Mouse (Mus musculus) liver, embryonic 15.5 days (tissue): ENCODE measurements around the gene Tmem204. TPM values are rescaled to one million over a fixed set of nuclear protein-coding genes. Genes with fewer than 3 reads are reported as not detected.

Experiments
- ATAC-seq: fragments of 200-750 bp; cut with Nextera tagmentation; 2 replicates; pipeline ENCODE4 v1.8.0; 2017; ENCODE audit warnings: moderate number of reproducible peaks, mild to moderate bottlenecking, moderate library complexity; ENCODE audit not compliant: insufficient read depth
- H3K27ac ChIP-seq: fragments of 300-500 bp; sonication (generic); replicated peaks from 2 replicates; pipeline ENCODE4 v1.5.1; 2015; ENCODE audit warnings: mild to moderate bottlenecking, inconsistent platforms
- H3K27me3 ChIP-seq: fragments of 300-500 bp; sonication (generic); 2 replicates; pipeline ENCODE4 v1.6.1; 2015; ENCODE audit warnings: mild to moderate bottlenecking, inconsistent platforms
- H3K36me3 ChIP-seq: fragments of 300-500 bp; sonication (generic); replicated peaks from 2 replicates; pipeline ENCODE4 v1.6.1; 2015; ENCODE audit warnings: moderate library complexity, mild to moderate bottlenecking, inconsistent platforms
- H3K4me1 ChIP-seq: fragments of 300-500 bp; sonication (generic); replicated peaks from 2 replicates; pipeline ENCODE4 v1.6.1; 2015; ENCODE audit warnings: inconsistent platforms
- H3K4me2 ChIP-seq: fragments of 300-500 bp; sonication (generic); 2 replicates; pipeline ENCODE4 v1.6.1; 2015; ENCODE audit warnings: moderate library complexity, mild to moderate bottlenecking, inconsistent platforms
- H3K4me3 ChIP-seq: fragments of 300-500 bp; sonication (generic); replicated peaks from 2 replicates; pipeline ENCODE4 v1.5.1; 2015; ENCODE audit warnings: mild to moderate bottlenecking, inconsistent platforms
- H3K9ac ChIP-seq: fragments of 300-500 bp; sonication (generic); 2 replicates; pipeline ENCODE4 v1.6.1; 2015; ENCODE audit warnings: moderate library complexity, mild to moderate bottlenecking, inconsistent platforms
- H3K9me3 ChIP-seq: fragments of 300-500 bp; sonication (generic); replicated peaks from 2 replicates; pipeline ENCODE4 v1.6.1; 2016; ENCODE audit warnings: inconsistent platforms
- WGBS: fragments of 180-500 bp; shearing (Covaris S2); methylation state at CpG from one replicate; pipeline ENCODE4 v1.1.7; 2015; ENCODE audit warnings: mixed read lengths; ENCODE audit not compliant: insufficient replicate concordance; 5-methylcytosine and 5-hydroxymethylcytosine counted together
- polyA plus RNA-seq: library from polyadenylated mRNA; unstranded; fragments of >200 nt; fragmentation: Nextera tagmentation; extraction: Ambion mirVana; gene quantifications from 2 replicates; pipeline ENCODE4 v1.2.1, GENCODE M21; 2015

Gene Tmem204
- polyA plus RNA-seq, 1 experiment from 2014 or later = 5.6 TPM

DNA sequence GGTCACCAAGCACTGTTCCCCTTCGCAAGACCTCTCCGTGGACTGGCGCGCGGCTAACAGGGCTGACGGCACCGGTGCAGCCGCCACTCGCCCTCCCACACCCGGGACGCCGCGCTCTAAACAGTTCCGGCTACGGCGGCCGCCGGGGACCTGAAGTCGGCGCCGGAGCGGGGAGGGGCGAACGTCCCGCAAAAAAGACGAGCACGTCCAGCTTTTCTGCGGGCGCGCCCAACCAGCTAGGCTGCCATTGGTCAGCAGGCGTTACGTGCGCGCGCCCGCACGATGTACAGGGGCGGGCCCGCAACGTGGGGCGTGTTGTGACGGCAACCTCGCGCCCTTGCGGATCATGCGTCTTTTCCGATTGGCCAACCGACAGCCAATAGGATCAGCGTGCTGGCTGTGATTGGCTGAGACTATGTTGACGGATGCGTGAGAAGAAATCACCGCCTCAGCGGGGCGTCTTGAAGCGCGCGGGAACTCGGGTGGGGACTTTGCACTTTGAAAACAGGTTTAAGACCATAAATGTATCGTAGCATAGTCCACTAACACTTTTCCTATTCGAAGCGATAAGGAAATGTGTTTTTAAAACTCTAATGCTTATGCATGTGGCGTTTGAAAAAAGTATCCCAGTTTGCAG is 67.6 kb downstream of the Tmem204 start, which contains the start of the genes Cramp1l and Ift140:
Gene Cramp1l, minus strand, starts transcription at position 134 of the 637 bp plus-strand sequence.
Gene Ift140, plus strand, starts transcription at position 431 of the 637 bp plus-strand sequence.
- H3K4me2 ChIP-seq = peak within 1 kb of the TSS; percentile 97
- no peaks in the 10 kb centered on the region for H3K27me3 ChIP-seq
- H3K36me3 ChIP-seq = peaks cover 28% of the 10 kb centered on the region
- H3K4me1 ChIP-seq = peaks cover 39% of the 10 kb centered on the region
- peak within 1 kb of the TSS; percentile 99 for H3K9ac ChIP-seq
- H3K27ac ChIP-seq = peak within 1 kb of the TSS; percentile 94
- peak within 1 kb of the TSS; percentile 89 for H3K4me3 ChIP-seq
- ATAC-seq = peak; percentile 92
- WGBS = under 1% methylated on average over 62 of the region's 62 CpGs
- H3K9me3 ChIP-seq = no peaks in the 10 kb centered on the region

DNA sequence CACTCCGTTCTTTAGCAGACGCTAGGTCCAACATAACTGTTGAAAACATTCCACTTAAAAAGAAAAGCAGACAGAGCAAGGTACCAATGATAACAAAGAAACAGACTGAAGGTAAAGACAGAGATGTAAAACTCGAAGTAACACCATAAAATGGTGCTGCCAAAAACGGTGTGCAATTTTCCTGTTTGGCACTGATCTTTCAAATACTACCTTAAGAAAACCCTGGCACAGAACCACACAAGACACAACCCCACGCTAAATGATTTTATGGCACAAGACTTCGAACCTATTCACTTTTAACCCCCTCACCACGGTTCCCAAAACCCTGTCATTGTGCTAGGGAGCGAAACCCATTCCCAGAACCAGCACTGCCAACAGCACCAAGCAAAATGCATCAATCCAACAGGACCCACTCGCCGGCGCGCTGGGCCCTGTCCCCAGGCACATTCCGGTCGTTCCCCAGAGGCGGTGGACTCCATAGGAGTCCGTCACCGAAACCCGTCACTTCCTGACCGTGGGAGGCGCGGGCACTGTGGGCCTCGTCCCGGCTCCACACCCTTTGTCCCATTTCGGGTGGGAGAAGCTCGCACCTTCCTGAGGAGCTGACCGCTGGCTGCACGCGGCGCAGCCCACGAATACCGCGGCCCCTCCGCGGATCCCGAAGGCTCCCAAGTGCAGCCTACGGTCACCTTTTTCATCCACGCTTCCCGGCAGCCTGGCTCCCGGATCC is 68.4 kb downstream of the Tmem204 start:
- peaks cover 39% of the 10 kb centered on the region for H3K4me1 ChIP-seq
- H3K4me3 ChIP-seq = peak overlapping the region; percentile 89
- peak; percentile 10 for ATAC-seq
- H3K4me2 ChIP-seq = peak overlapping the region; percentile 88
- H3K36me3 ChIP-seq = peaks cover 36% of the 10 kb centered on the region
- peak overlapping the region; percentile 99 for H3K9ac ChIP-seq
- H3K27me3 ChIP-seq = no peaks in the 10 kb centered on the region
- peak overlapping the region; percentile 90 for H3K27ac ChIP-seq
- no peaks in the 10 kb centered on the region for H3K9me3 ChIP-seq
- WGBS = under 1% methylated on average over 39 of the region's 39 CpGs

DNA sequence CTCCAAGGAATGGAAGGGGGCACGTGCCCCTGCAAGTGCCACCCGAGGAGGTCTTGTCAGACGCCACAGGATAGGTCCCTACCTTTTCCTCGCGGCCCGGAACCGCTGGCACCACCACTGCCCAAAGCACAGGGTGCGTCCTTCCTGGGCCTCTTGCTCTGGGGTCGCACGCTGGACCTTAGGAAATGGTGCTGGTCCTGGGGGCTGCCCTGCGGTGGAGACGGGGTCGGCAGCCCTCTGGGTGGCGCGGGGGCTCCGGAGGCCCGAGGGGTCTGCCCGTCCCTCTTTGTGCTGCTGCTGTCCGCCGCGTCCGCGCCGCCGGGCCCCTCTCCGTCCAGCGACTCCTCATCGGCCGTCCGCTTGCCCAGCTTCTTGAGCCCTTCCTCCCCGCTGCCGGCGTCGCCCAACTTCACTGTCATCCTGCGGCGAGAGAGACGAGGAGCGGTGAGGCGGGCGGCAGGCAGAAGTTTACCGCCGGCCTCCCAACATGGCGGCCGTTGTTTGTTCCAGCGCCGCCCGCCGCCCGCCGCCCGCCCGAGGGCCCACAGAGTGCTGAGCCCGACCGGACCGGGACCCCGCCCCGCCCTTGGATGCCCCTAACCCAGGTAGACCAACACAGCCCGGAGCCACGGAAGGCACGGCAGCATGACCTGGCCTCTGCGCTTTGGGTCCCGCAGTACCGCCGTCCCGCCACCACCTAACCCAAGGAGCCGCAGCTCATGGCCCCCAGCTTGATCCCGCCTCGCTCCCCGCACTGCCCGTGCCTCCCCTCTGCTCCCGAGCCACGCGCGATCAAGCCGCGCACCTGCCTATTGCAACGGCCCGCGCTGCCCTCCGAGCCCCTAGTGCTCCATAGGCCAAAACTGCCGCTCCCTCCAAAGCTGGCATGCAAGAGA is 69.5 kb downstream of the Tmem204 start:
- H3K9ac ChIP-seq = peak overlapping the region; percentile 99
- peak overlapping the region; percentile 90 for H3K27ac ChIP-seq
- WGBS = under 1% methylated on average over 81 of the region's 81 CpGs
- H3K4me3 ChIP-seq = peak overlapping the region; percentile 89
- no peaks in the 10 kb centered on the region for H3K9me3 ChIP-seq
- ATAC-seq = no peak
- H3K4me2 ChIP-seq = peak overlapping the region; percentile 88
- peaks cover 39% of the 10 kb centered on the region for H3K4me1 ChIP-seq
- no peaks in the 10 kb centered on the region for H3K27me3 ChIP-seq
- peaks cover 46% of the 10 kb centered on the region for H3K36me3 ChIP-seq

Other genes starting within 250 kb of the Tmem204 start
- 117 and 135 TPM in 2 replicates for gene Hagh, start 243.4 kb downstream of the Tmem204 start, polyA plus RNA-seq
- gene Fahd1, start 233.2 kb downstream of the Tmem204 start, polyA plus RNA-seq = 41.1 and 44.2 TPM in 2 replicates
- 9.6 and 11.5 TPM in 2 replicates for gene Igfals, start 217.6 kb downstream of the Tmem204 start, polyA plus RNA-seq
- 68.1 and 73.5 TPM in 2 replicates for gene Nubp2, start 197.2 kb downstream of the Tmem204 start, polyA plus RNA-seq
- 45.2 and 48.4 TPM in 2 replicates for gene Spsb3, start 196.9 kb downstream of the Tmem204 start, polyA plus RNA-seq
- 11.5 and 13.0 TPM in 2 replicates for gene Eme2, start 188.5 kb downstream of the Tmem204 start, polyA plus RNA-seq
- 52.3 and 52.8 TPM in 2 replicates for gene Mrps34, start 188.5 kb downstream of the Tmem204 start, polyA plus RNA-seq
- 53.4 and 60.1 TPM in 2 replicates for gene Nme3, start 187.1 kb downstream of the Tmem204 start, polyA plus RNA-seq
- 8.3 and 10.0 TPM in 2 replicates for gene Mapk8ip3, start 146.6 kb downstream of the Tmem204 start, polyA plus RNA-seq
- 60.0 and 62.4 TPM in 2 replicates for gene Jpt2, start 122.9 kb downstream of the Tmem204 start, polyA plus RNA-seq
- 2.9 and 4.3 TPM in 2 replicates for gene Cramp1l, start 67.8 kb downstream of the Tmem204 start, polyA plus RNA-seq
- gene Ift140, start 67.5 kb downstream of the Tmem204 start, polyA plus RNA-seq = 139 and 156 TPM in 2 replicates
- 14.3 and 17.4 TPM in 2 replicates for gene Telo2, start 32.4 kb upstream of the Tmem204 start, polyA plus RNA-seq
- 0.06 and 0.10 TPM in 2 replicates for gene Ptx4, start 37.2 kb upstream of the Tmem204 start, polyA plus RNA-seq
- gene Clcn7, start 49.8 kb upstream of the Tmem204 start, polyA plus RNA-seq = 10.7 TPM in 2 replicates
- gene Ccdc154, start 78.9 kb upstream of the Tmem204 start, polyA plus RNA-seq = not detected in 2 replicates
- not detected in 2 replicates for gene Gm38655, start 91.9 kb upstream of the Tmem204 start, polyA plus RNA-seq
- 16.6 and 16.7 TPM in 2 replicates for gene BC003965, start 101.0 kb upstream of the Tmem204 start, polyA plus RNA-seq
- 8.8 and 9.6 TPM in 2 replicates for gene Unkl, start 104.8 kb upstream of the Tmem204 start, polyA plus RNA-seq
- gene Gnptg, start 156.5 kb upstream of the Tmem204 start, polyA plus RNA-seq = 19.5 and 21.6 TPM in 2 replicates
- 18.9 and 19.1 TPM in 2 replicates for gene Tsr3, start 156.6 kb upstream of the Tmem204 start, polyA plus RNA-seq
- gene Baiap3, start 172.8 kb upstream of the Tmem204 start, polyA plus RNA-seq = 0.30 and 0.58 TPM in 2 replicates
- 214 and 242 TPM in 2 replicates for gene Ube2i, start 191.0 kb upstream of the Tmem204 start, polyA plus RNA-seq
- gene Prss34, start 214.8 kb upstream of the Tmem204 start, polyA plus RNA-seq = 3.8 TPM in 2 replicates
- gene Prss28, start 225.1 kb upstream of the Tmem204 start, polyA plus RNA-seq = not detected in 2 replicates
- not detected in 2 replicates for gene Prss29, start 235.1 kb upstream of the Tmem204 start, polyA plus RNA-seq